Mouse (Mus musculus): Measurements from ENCODE around the gene Kif16b.

Kif16b gene

DNA sequence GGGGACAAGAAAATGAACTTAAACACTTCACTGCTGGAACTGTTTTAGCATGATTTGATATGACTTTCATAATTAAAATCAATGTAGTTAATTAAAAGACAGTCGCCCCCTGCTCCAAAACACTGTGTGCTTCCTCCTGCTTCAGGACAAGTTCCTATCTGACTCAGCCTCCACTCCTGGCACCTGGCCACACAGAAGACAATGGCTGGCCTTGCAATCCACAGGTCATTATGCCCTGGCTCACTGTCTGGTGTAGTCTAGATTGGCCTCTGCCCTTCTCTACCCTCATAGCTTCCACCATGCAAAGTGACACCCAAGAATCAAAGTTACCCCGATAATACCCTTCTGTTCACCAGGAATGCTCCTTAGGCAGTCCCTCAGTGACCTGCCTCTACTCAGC is 26.8 kb downstream of the Kif16b start:
- DNase-seq (ENCODE audit: low read depth): no peak

DNA sequence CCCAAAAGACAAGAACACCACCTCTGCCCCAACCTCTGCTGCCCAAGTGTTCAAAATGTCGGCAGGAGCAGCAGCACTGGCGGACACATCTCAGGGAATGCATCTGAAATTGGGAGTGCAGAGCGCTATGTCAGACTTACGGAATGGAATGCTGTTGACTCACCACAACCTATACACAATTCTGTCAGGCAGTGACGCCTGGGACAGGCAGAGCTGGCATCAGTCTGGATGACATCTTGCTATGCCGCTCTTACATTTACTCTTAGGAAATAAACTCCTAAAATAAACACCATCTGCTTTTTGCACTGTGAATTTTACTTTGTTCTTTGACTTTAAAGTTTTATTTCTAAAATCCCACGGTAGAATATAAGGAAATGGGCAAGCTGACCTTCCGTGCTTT is 31.3 kb downstream of the Kif16b start:
- DNase-seq (ENCODE audit: low read depth): no peak

DNA sequence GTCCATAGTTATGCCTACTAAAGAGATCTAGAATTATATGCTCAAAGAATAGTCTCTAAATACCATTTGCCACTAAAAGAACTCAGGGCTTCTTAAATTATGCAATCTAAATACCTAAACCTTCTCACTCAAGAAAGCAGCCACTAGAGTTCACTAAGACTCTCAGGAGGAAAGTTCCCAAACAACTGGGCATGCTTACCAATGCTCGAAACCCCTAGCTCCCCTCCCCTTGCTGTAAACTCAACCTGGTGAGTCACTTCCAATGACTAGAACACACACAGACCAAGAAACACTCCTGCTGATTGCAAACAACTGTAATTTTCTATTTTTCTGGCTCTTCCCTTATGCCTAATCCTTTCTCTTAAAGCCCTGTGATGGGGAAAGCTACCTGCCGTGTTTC is 33.9 kb downstream of the Kif16b start:
- DNase-seq (ENCODE audit: low read depth): no peak

DNA sequence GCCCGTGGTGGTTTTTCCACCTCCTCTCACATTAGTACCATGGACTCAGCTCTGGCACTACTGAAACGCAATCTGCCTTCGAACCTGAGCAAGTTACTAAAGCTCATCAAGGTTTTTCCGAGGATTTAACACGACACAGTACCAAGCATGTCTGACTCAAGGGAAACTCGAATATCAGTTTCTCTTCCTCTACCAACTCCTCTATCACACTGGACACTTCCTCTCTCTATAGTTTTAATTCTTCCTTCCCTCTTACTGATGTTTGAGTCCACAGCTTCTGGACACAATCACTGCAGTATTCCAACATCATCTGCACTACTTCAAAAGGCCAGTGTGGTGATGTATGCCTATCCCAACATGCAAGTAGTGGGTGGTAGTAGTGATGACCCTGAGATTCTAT is 40.3 kb downstream of the Kif16b start:
- no peak for DNase-seq (ENCODE audit: low read depth)

DNA sequence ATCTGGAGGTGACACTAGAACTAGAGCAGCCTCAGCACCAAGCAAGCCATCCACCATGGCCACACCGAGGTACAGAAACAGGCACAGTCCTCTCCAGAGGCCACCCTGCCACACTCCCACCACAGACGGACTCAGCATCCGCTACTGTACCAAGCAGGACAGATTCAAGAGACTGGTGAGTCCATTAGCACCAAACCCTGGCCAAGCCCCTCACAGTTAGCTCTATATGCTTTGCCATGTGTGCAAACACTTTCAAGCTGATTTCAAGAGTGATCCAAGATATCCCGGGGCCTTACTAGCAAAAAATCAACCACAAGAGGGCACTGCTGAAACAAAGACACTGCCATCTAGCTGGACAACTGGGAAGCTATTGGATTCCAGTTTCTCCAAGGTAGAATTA is 41.9 kb downstream of the Kif16b start:
- DNase-seq (ENCODE audit: low read depth): peak; percentile 32

DNA sequence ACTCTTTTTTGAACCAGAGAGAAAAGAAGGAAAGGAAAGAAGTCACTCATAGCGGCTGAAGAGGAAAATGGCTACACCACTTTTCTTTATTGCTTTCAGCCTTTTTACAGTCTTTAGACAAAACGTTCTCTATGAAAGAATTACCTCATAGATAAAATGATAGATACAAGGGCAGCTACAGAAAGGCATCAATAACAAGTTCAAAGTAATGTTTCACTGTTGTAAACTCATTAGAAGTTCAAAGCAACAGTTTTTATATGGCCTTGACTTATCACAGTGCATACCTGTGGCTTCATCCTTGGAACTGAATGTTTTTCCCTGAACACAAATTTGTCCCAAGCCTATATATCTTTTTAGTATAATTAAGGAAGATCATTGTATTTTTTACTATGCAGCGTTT is 62.6 kb downstream of the Kif16b start:
- DNase-seq (ENCODE audit: low read depth): no peak

DNA sequence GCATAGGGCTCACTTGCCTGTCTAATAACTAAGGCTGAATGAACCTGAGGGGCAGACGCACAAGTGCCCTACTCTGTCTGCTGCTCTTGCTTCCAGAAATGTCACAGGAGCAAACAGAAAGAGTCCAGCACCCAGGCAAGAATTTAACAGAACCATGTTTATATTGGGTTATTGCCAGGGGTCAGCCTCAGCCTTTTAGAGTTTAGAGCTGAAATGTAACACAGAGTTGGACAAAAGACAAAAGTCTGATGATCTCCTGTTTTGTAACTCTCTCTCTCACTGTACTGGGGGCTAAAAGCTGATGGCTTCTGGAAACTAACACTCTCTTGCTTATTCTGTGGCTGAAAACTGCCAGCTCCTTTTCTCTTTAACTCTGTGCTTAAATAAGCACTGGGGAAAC is 63.2 kb downstream of the Kif16b start:
- DNase-seq (ENCODE audit: low read depth): no peak

DNA sequence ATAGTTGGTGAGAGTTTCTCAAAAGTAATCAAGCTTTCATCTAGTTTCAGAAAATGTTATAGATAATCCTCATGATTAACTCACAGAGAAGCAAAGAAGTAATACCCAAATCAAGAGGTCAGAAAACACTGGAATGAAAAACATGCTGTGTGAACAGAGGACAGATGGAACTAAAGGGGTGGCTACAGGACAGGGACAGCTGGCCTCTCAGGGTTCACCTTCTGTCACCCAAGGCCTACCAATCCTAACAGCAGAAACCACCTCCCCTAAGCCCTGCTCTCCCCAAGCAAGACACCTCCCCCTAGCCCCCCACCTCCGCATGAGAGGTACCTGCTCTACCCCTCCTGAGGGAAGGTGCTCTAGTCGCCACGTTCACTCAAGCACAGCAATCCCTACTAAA is 66.6 kb downstream of the Kif16b start:
- DNase-seq (ENCODE audit: low read depth): no peak

DNA sequence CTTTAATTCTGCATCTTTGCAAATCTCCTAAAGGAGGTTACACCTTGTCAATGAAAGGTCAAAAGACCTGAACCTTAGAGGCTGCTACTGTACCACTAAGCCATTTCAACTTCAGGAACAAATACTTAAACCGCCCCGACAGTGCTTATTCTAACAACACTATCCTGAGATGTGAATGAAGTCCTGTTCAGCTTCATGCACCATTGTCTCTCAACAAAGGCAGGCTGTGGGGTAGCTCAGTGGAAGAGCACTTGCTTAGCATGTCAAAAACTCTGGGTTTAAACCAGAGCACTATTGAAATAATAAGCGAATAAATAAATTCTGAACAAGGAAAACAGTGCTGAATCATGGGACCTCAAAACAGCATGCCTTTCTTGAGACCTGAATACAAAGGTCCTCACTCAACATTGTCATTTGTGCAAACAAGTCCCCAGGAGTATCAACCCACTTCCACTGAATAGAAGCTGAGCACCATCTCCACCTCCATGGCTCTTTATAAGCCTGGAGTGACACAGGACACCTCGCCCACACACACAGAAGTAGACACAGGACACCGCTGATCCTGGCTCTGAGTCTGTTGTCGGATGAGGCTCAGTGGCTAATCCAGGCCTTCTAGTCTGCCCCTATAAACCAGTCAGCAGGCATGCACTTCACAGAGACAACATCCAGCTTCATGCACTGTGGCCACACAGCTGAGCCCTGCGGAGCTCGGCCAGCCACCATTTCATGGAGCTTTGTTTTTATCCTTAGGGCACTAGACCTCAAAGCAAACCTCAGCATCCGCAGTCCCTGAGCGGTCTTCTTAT is 68.5 kb downstream of the Kif16b start:
- no peak for DNase-seq (ENCODE audit: low read depth)

- DNase-seq (ENCODE audit: low read depth): peak; percentile 28
Measured at GRCm38 (mm10) chr2:142813033-142813432, 88.3 kb downstream of the Kif16b start.

- DNase-seq (ENCODE audit: low read depth): no peak
Measured at GRCm38 (mm10) chr2:142803760-142804448, 97.4 kb downstream of the Kif16b start.

- DNase-seq (ENCODE audit: low read depth): no peak
Measured at GRCm38 (mm10) chr2:142797310-142797709, 104.0 kb downstream of the Kif16b start.

GRCm38 (mm10) chr2:142775358-142775757 is 126.0 kb downstream of the Kif16b start:
- no peak for DNase-seq (ENCODE audit: low read depth)

DNA sequence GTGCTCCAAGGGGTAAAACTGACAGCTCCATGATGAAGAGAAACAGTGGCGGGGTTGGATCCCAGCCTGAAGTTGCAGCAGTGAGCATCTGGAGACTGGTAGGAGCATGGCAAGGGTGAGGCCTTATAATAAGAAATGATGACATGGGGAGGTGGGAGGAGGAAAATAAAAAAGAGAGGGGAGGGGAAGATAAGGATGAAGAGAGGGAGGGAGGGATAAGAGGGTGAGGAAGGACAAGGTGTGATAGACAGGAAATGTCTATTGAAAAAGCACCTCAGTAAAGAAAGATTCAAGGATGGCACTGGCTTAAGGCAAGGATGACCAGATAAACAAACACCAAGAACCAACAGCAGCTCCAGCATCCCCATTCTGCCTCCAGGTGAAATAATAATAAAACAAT is 126.6 kb downstream of the Kif16b start:
- DNase-seq (ENCODE audit: low read depth): no peak

DNA sequence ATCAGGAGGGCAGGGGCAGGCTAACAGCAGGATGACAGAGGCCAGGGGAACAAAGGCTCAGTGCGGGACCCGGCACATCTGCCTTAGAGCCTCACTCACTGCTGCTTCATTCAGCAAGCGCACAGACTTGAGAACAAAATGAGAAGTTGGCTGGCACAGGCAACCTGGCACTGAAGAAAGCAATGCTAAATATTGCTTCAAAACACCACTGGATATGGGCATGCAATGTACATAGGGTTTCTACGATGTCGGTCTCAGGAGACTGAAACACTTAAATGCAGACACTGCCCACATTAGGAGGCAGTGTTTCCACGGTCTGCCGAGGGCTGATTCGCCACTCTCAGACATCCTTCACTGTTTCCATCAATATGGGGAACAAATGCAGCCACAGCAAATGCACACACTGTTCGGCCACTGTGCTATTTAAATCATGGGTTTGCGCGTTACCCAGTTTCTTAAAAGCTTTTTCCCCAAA is 131.6 kb downstream of the Kif16b start:
- DNase-seq (ENCODE audit: low read depth): no peak

GRCm38 (mm10) chr2:142764276-142764675 is 137.1 kb downstream of the Kif16b start:
- DNase-seq (ENCODE audit: low read depth): no peak

DNA sequence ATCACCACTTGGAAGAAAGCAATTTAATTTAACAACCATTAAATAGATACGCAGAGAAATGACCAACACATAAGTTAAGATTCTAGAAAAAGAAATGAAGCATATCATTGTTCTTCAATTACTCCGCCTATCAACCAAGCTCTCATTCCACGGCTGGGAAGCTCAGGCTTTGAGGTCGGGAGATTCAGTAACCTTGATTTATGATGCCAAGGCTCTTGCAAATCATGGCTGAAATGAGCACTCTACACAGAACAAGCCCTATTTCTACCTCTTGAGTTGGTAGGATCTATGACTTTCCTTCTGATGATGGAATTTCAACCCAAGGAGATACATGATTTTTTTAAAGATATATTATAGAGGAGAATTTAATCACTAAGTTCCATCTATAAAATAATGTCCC is 140.5 kb downstream of the Kif16b start:
- no peak for DNase-seq (ENCODE audit: low read depth)

GRCm38 (mm10) chr2:142759192-142759591 is 142.1 kb downstream of the Kif16b start:
- DNase-seq (ENCODE audit: low read depth): no peak

DNA sequence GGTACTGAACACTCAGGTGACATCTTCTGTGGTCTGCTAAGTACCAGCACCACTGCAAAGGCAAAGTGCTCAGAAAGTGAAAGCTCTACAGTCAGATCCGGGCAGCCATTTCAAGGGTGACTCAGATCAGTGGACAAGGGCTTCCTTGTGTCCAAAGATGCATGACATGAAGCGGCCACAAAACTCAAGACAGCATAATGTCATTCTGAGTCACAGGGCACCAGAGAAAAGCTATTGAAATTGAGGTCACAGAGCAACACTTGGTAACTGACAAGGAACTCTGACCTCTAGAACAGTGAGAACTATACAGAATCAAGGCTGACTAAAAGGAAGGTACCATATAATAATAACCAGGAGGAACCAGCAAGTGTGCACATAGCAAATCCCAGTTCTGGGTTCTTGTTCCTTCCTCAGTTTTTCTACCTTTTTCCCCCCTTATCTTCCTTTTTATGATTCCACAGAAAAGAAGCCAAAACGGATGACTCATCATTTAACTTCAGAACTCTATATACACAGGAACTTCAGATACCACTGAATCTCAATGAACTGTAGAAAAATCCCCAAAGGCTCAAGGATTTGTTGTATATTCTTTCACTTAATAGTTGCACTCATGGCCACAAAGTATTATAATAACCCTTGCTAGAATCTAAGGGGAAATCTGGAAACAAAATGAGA is 143.1 kb downstream of the Kif16b start:
- no peak for DNase-seq (ENCODE audit: low read depth)

DNA sequence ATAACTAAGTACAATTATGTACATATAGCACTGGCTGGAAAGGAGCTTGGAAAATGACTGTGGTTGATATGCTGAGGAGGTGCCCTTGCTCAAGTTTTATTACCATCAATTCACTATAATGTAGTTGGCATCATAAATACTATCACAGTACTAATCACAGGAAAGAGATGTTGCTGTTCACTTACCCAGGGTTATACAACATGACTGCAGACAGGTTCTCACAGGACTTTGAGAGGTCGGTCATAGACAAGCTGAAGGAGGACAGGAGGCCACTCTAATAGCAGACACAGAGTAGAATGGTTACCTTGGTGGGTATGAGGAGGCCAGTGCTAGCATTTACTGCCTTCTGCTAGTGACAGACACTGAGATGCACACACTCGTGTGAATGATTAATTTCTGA is 162.0 kb downstream of the Kif16b start:
- DNase-seq (ENCODE audit: low read depth): no peak

- DNase-seq (ENCODE audit: low read depth): no peak
Measured at GRCm38 (mm10) chr2:142738488-142738887, 162.8 kb downstream of the Kif16b start.

GRCm38 (mm10) chr2:142735691-142736090 is 165.6 kb downstream of the Kif16b start:
- no peak for DNase-seq (ENCODE audit: low read depth)

GRCm38 (mm10) chr2:142734046-142734445 is 167.3 kb downstream of the Kif16b start:
- no peak for DNase-seq (ENCODE audit: low read depth)
